Mouse (Mus musculus): ENCODE measurements around the gene Tmtc1. TPM values are rescaled to one million over a fixed set of nuclear protein-coding genes. Genes with fewer than 3 reads are reported as not detected.

Tmtc1 gene
- not detected for polyA plus RNA-seq (2017; shearing (Covaris generic))

DNA sequence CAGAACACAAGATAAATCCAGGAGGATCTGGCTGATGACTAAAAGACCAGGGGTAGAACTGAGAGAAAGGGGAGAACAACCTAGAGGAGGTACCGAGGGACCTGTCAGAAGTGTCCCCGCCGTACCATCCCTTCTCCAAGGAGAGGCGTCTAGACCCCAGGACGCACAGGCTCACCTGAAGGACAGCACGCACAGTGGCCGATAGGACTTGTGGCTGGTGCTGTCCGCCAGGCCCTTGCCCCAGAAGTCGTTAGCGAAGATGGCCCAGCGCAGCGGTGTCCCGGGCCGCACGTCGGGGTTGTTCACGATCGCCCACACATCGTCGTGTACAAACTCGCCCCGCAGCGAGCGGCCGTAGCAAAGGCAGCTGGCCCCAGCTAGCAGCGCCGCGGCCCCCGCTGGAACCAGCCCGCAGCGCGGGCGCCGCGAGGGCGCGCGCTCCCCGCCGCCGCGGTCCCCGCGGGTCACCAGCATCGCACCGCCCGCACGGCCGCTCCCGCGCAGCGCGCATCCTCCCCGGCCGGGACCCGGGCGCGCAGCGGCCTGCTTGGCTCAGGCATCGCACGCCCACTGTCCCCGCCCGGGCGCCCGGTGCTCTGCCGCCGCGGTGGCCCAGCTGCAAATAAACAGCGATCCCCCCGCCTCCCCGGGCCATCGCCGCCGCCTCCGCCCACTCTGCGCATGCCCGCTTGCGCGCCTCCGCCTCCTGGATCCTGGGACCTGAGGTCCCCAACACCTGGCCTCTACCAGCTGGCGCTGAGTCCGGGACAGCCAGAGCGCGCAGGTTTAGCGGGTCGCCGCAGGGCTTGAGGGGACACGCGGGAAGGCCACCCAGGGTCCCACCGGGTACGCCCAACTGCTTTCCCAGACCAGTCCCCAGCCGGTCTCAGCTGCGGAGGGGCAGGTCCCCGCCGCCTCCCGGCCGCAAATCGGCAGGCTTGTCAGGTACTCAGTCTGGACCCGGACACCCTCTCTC is at the start of gene Tmtc1:
Gene Tmtc1 (minus strand): TSS at position 664 of the 976 bp plus-strand sequence.

DNA sequence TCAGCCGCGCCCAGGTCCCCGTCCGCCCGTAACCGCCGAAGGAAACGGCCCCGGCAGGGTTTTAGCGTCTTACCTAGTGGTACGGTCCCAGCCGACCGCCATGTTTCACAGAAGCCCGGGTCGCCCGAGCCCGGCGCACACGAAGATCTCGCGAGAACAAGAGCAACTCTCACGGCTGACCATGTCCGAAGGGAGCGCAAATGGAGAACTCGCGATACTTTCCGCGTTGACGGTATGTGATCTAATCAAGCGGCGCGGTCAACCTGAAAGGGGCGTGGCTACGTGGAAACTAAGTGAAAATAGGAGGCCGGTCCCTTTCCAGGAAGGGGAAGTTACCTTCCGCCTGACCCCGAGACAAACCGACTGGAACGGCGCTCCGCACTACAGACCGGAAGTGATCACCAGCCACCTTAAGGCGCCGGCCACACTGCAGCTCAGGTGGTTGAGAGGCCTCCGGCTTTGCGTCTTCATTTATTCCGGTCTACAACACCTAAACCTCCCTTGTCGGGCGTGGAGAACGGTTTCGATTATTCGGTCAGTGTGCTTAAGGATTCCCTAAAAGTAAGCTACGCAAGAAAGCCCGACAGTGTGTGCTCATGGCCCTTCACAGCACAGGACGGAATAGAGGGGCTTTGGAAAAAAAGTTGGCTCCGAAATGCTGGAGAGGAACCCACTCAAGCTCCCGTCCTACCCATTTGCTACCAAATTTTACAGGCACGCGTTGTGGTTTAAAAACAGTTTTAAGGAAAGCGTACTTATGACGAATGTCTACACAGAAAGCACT is 232.1 kb downstream of the Tmtc1 start, which contains the start of gene Ergic2:
Gene Ergic2 (minus strand): TSS at position 478 of the 784 bp plus-strand sequence.

Other genes starting within 250 kb of the Tmtc1 start
- 156 TPM for gene Ergic2, start 232.0 kb downstream of the Tmtc1 start, polyA plus RNA-seq (2017; shearing (Covaris generic))

Data from activated CD4-positive, CD25-positive, alpha-beta regulatory T cell, adult 9 weeks (primary cell).